Mouse (Mus musculus) small intestine, adult 2 months (tissue): Measurements from ENCODE around the gene Rpusd2. TPM values are rescaled to one million over a fixed set of nuclear protein-coding genes. Genes with fewer than 3 reads are reported as not detected.

Experiments used
- H3K27ac ChIP-seq: fragments of 200-500 bp; 2 replicates; pipeline ENCODE4 v1.5.1; 2012; ENCODE audit warnings: low read depth, low read length, control low read depth, inconsistent platforms; ENCODE audit not compliant: insufficient read depth
- H3K27me3 ChIP-seq: fragments of 200-500 bp; 2 replicates; pipeline ENCODE4 v1.6.1; 2012; ENCODE audit warnings: mild to moderate bottlenecking, moderate library complexity, low read length, inconsistent platforms; ENCODE audit not compliant: control insufficient read depth, insufficient read depth
- H3K36me3 ChIP-seq: fragments of 200-500 bp; 2 replicates; pipeline ENCODE4 v1.6.1; 2012; ENCODE audit warnings: mild to moderate bottlenecking, low read length, control low read depth, inconsistent platforms; ENCODE audit not compliant: control insufficient read depth, insufficient read depth
- H3K4me1 ChIP-seq: fragments of 200-500 bp; 2 replicates; pipeline ENCODE4 v1.6.1; 2012; ENCODE audit warnings: low read length, inconsistent platforms, mixed read lengths; ENCODE audit not compliant: control insufficient read depth, insufficient read depth, insufficient read length
- H3K4me3 ChIP-seq: fragments of 200-500 bp; 2 replicates; pipeline ENCODE4 v1.5.1; 2012; ENCODE audit warnings: low read depth, mild to moderate bottlenecking, control low read depth, inconsistent platforms, low read length, moderate library complexity
- CTCF ChIP-seq: fragments of 200-500 bp; IDR thresholded peaks from 2 replicates; pipeline ENCODE4 v1.5.1; 2012; ENCODE audit warnings: low read depth, mild to moderate bottlenecking, control low read depth, inconsistent platforms, low read length, moderate library complexity, mixed read lengths; ENCODE audit not compliant: insufficient replicate concordance, insufficient read length; ENCODE audit errors: extremely low read depth
- POLR2A ChIP-seq: fragments of 200-500 bp; IDR thresholded peaks from 2 replicates; pipeline ENCODE4 v1.6.1; 2012; ENCODE audit warnings: low read depth, mild to moderate bottlenecking, control low read depth, inconsistent platforms, low read length, moderate library complexity
- WGBS: fragments of 180-500 bp; shearing (Covaris S2); methylation state at CpG from one replicate; pipeline ENCODE4 v1.1.7; 2018; 5-methylcytosine and 5-hydroxymethylcytosine counted together
- polyA plus RNA-seq: library from polyadenylated mRNA; depleted of rRNA; stranded (reverse); fragments of >200 nt; gene quantifications from 2 replicates; pipeline ENCODE4 v1.2.3, GENCODE M21; 2012

Gene Rpusd2
- polyA plus RNA-seq, 1 experiment, result 1.9 TPM

DNA sequence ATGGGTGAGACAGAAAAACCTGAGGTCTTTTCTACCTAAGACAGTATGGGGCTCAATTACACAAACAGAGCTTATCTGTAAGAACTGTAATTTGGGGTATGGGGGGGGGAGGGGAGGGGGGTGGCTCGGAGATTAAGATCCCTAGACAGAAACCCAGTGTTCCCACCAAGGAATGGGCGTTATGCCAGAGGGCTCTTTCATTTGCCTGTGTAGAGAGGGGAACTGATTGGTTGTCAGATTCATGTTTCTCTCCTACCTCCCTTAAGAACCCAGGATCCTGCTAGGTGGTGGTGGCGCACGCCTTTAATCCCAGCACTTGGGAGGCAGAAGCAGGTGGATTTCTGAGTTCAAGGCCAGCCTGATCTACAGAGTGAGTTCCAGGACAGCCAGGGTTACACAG, 15.1 kb upstream of the Rpusd2 start:
- no peaks in the 10 kb centered on the region for H3K27me3 ChIP-seq
- peaks cover 52% of the 10 kb centered on the region for H3K36me3 ChIP-seq
- TF ChIP-seq POLR2A (no peak), CTCF (no peak)
- H3K4me1 ChIP-seq, result peaks cover 9% of the 10 kb centered on the region; the same call in 1 of the 2 replicates
- H3K27ac ChIP-seq, result no peak overlapping the region
- H3K4me3 ChIP-seq, result no peak overlapping the region
- WGBS, result 72% methylated on average over 4 of the region's 4 CpGs

DNA sequence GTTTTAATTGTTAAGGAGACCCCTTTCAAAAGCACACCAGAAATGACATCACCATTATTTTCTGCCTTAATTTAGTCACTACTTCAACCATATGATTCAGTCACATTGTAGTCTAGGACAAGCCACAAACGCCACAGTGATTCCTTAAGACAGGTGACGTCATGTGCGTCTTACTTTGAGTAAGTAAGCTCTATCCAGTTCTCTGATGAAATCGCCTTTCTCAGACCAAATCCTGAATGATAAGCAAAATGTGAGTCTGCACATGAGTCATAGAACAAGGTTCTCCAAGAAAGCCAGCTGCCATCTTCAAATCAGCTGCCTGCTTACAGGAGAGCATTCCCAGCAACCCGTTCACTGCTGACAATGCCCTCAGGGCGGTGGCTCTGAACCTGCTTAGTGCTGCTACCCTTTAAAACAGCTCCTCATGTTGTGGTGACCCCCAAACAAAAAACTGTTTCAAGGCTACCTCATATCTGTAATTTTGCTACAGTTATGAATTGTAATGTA, 11.4 kb upstream of the Rpusd2 start:
- Histone ChIP-seq H3K27me3 (no peaks in the 10 kb centered on the region), H3K27ac (no peak overlapping the region), H3K4me3 (no peak overlapping the region), H3K36me3 (peaks cover 56% of the 10 kb centered on the region), H3K4me1 (peaks cover 3% of the 10 kb centered on the region; the same call in 1 of the 2 replicates)
- TF ChIP-seq POLR2A (no peak), CTCF (no peak)
- WGBS, result 91% methylated on average over 6 of the region's 6 CpGs

DNA sequence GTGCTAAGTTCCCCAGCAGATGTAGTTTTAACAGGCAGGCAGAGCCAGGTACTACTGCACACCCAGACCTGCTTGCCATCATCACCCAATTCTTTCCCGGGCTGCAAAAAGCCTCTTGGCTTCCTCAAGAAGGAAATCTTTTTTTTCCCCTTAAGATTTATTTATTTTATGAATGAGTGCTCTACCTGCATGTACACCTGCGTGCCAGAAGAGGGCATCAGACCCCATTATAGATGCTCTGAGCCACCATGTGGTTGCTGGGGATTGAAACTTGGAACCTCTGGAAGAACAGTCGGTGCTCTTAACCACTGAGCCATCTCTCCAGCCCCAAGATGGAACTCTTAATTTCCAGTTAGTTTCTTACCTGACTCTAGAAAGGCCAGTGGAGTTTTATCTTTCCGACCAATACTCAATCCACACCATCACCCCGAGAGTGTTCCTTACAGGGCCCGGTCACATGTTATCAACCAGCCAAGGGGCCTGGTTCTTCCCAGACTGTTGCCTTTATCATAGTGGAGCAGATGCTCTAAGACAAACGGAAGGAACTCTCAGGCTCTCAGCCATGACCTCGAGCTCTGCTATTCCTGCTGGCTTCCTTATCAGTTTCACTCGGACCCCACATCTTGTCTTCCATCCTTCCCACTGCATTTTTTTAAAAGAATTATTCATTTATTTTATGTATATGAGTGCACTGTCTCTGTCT, 9.9 kb upstream of the Rpusd2 start:
- no peak overlapping the region for H3K4me3 ChIP-seq
- peaks cover 44% of the 10 kb centered on the region for H3K36me3 ChIP-seq
- WGBS, result 68% methylated on average over 9 of the region's 9 CpGs
- TF ChIP-seq CTCF (peak; percentile 42; the same call in 1 of the 2 replicates), POLR2A (no peak)
- no peak overlapping the region for H3K27ac ChIP-seq
- peaks cover 7% of the 10 kb centered on the region; the same call in 1 of the 2 replicates for H3K4me1 ChIP-seq
- no peaks in the 10 kb centered on the region for H3K27me3 ChIP-seq

DNA sequence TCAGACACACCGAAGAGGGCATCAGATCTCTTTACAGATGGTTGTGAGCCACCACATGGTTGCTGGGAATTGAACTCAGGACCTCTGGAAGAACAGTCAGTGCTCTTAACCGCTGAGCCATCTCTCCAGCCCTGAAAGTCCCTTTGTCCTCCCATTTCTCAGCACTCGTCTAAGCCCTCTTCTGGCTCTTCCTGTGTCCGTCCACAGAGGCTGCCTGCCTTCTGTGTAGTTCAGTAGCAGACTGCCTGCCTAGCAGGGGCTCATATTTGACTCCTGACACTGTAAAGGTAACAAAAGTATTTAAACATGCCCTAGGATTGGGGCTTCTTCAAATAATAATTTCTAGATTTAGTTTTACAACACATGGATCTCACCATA, 9.4 kb upstream of the Rpusd2 start:
- Histone ChIP-seq H3K4me1 (peaks cover 7% of the 10 kb centered on the region; the same call in 1 of the 2 replicates), H3K36me3 (peaks cover 39% of the 10 kb centered on the region), H3K4me3 (no peak overlapping the region), H3K27me3 (no peaks in the 10 kb centered on the region), H3K27ac (no peak overlapping the region)
- TF ChIP-seq POLR2A (no peak), CTCF (no peak)
- WGBS, result 88% methylated on average over 4 of the region's 4 CpGs

DNA sequence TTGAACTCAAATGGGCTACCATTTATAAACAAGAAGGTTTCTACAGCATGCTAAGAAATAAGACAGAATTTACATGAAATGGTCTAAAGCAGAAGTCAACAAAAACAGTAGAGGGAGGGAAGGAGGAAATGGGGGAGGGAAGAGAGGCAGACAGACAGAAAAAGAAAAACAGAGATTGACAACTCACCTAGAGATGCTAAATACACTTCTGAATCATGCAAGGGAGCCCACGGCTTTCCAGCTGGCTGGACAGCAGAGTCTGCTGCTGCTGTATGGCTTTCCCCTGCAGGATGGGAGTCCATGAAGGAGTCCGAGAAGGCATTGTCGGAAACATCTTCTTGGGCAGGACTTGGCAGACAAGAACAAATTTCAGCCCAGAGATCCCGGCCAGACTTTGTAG, 7.6 kb upstream of the Rpusd2 start:
- H3K27ac ChIP-seq, result no peak overlapping the region
- peaks cover 7% of the 10 kb centered on the region; the same call in 1 of the 2 replicates for H3K4me1 ChIP-seq
- no peak overlapping the region for H3K4me3 ChIP-seq
- H3K27me3 ChIP-seq, result no peaks in the 10 kb centered on the region
- H3K36me3 ChIP-seq, result peaks cover 29% of the 10 kb centered on the region
- no peak for TF ChIP-seq POLR2A
- TF ChIP-seq CTCF, result no peak
- WGBS, result 93% methylated on average over 4 of the region's 4 CpGs

DNA sequence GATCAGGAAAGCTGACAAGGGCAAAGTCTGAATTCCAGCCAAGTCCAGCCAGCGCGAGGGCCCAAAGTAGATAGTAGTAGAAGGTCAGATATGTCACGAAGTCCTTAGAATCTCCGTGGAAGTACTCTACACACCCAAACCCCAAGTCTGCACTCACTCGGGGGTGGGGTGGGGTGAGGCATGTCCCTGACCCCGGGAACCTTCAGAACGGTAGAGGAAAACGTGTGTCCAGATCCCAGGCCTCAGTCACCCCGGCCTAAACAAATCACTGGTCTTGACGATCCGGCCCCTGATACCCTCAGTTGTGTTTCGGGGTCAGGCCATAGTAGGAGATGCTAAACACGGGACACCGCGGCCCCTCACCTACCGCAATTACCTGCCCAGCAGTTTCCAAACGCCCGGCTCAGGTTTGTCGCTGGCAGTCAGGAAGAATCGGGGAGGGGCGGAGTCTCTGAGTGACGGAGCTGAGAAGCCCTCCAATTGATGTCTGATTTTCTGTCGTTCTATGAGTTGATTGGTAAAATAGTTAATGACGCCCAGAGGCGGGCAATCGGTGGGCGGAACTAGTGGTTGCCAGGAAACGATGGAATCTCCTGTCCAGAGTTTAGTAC, 5.5 kb upstream of the Rpusd2 start, which contains the start of gene Ccdc32:
Gene Ccdc32 (minus strand): TSS at position 453 of the 611 bp plus-strand sequence.
- Histone ChIP-seq H3K27ac (peak within 1 kb of the TSS; percentile 95), H3K27me3 (no peaks in the 10 kb centered on the region), H3K4me3 (peak within 1 kb of the TSS; percentile 85), H3K4me1 (peaks cover 7% of the 10 kb centered on the region; the same call in 1 of the 2 replicates), H3K36me3 (peaks cover 12% of the 10 kb centered on the region)
- WGBS, result under 1% methylated on average over 28 of the region's 28 CpGs
- TF ChIP-seq CTCF (no peak), POLR2A (peak; percentile 68; the same call in 1 of the 2 replicates)

DNA sequence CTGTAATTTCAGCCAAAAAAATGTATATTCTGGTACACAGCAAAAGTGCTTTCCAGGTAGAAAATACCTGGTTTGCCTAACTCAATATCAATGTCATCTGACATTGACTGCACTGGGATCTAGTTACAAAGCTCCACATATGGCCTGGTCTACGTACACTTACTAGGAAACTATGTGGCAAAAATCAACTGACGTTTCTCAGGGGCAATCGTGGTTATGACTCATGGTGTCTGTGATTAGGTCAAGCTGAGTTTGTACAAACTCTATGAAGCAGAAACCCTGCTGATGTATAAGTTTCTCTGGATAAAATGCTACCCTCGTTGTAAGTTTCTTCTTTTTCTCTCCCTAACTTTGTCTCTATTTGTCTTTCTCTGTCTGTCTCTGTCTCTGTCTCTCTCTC, 2.4 kb upstream of the Rpusd2 start:
- Histone ChIP-seq H3K4me3 (no peak overlapping the region), H3K4me1 (peaks cover 7% of the 10 kb centered on the region; the same call in 1 of the 2 replicates), H3K27me3 (no peaks in the 10 kb centered on the region), H3K36me3 (no peaks in the 10 kb centered on the region), H3K27ac (no peak overlapping the region)
- TF ChIP-seq POLR2A, result no peak
- no peak for TF ChIP-seq CTCF
- 33% methylated on average over 4 of the region's 4 CpGs for WGBS
